Mouse (Mus musculus): ENCODE data around the gene Dlg2.

Gene Dlg2

GRCm38 (mm10) chr7:91785871-91786270 is 1309.4 kb downstream of the Dlg2 start:
- no peak for DNase-seq

GRCm38 (mm10) chr7:91790949-91791564 is 1314.6 kb downstream of the Dlg2 start:
- DNase-seq, result no peak

GRCm38 (mm10) chr7:91806632-91807031 is 1330.2 kb downstream of the Dlg2 start:
- DNase-seq, result no peak

DNA sequence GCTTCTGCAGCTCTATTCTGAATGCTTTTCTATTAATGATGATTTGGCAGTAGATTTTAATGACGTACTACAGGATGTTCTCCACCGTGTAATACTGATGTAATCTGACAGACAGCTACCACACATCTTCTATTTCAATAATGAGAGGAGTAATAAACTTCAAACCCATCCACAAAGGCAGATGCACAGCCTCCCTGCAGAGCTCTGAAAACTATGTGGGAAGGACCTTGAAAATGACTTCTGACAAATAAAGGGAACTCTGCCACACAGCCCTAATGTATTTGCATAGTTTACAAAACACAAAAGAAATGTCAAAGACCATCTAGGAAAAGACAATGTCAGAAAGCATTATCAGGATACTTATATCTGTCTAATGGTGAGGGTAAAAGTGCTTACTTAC is 1334.3 kb downstream of the Dlg2 start:
- no peak for DNase-seq

DNA sequence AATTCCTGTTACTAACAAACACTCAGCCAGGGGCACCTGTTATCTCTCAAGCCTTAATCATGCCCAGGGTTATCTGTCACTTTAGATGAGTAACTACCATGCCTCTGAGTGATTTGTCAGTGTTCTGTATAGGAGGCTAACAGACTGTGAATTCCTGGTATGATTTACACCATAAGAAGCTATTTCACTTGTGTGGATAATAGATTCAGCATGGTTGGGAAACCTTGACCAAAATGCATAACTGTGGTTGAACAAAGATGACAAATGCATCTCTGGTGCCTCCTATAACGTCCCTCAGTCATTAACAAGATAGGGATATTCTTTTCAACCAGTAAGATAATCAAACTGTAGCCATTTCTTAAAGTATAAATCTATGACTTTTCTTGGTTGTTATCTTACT is 1341.5 kb downstream of the Dlg2 start:
- no peak for DNase-seq

DNA sequence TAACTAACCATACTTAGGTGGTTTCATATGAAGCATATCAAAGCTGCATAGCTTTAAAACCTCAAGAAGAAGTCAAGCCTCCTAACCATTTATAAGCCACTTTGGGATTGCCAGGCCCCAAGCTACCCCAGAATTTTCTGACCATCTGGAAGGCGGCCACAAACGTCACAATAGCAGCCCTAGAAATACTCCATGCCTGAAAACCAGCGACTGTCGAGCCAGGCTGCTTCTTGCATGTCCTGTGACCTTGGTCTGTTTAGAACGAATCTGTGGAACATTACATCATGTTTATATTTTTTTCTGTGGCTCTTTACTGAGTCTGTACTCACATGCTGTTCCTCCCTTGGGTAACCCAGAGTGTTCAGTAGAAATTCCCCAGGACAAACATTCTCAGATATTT is 1355.7 kb downstream of the Dlg2 start:
- DNase-seq, result no peak

DNA sequence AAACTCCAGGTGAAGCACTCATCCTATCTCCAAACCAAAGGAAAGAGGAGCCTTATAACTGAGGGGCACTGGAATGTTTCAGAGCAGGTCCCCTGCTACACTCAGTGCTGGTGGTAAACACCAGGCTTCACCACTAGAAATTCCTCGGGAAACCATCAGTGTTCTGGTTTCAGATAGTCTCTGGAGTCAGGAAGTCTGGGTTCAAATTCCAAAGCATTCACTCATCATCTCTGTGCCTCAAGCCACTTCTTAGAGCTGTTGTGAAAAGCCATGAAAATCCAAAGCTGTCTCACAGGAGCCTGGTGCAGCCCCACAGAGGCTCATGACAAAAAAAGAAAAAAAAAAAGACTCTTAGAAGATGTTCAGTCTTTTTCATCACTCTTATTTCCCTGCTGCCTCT is 1369.3 kb downstream of the Dlg2 start:
- DNase-seq, result no peak

GRCm38 (mm10) chr7:91849364-91849763 is 1372.9 kb downstream of the Dlg2 start:
- DNase-seq, result no peak

DNA sequence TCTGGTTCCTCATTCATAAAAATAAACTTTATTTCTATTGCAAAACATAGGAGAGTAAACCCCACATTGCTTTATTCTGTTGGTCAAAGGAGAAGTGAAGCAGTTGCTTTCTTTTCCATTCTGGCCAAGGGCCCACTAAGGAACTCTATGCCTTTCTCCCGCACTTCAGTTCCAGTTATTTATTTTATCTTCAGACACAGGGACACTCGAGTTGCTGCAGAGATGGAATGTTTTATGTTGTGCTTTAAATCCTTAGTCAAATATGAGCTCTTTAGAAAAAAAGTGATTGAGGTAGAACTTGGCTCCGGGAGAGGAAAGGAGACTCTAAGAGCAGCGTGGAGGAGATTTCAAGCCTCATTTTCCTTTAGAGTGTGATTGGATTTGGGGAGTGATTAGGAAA is 1377.2 kb downstream of the Dlg2 start:
- no peak for DNase-seq

DNA sequence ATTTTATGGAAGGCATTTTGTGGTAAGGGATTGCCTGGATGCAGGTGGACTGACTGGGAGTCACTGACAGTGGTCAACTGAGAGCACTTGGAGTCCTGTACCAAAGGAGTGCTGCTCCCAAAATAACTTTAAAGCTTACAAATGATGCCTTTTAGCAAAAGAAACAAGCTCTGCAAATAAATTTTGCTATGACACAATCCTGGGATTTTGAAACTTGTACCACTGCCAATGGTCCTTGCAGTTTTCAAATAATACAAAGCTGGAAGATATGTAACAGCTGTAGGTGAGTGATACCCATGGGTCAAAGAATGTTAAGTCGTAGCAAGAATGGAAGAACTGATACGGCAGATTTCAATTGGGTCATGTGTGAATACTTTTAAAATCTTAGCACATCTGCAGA is 1380.5 kb downstream of the Dlg2 start:
- DNase-seq, result no peak

DNA sequence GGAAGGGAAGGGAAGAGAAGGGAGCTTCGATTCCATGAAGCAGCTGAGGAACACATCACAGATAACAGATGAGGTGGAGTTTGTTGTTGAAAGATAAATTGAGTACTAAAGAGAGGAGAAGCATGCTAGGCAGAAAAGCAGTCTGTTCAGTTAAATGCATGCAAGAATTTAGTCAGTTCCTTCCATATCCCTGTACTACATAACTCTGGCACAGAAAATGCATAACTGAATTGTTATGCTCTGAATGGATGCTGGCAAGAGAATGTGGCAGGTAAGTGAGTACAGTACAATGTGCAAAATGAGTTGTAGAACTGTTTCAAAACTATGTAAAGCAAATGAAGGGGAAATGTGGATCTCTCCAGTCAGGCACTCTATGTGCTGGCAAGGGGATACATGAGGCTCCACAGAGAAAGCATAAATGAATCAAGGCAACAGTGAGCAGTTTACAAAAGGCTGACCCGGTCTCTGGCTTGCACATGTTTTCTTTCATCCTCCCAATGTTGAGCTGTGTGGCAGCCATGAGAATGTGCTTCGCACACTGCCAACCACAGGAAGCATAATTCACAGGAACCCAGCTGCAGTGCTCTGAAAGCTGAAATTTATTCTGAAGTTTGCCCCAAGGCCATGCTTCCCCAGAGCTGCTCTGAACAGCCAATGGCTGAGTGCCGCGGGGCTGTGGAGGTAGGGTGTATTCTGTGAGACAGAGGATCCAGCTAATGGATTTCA is 1386.5 kb downstream of the Dlg2 start:
- DNase-seq, result no peak

DNA sequence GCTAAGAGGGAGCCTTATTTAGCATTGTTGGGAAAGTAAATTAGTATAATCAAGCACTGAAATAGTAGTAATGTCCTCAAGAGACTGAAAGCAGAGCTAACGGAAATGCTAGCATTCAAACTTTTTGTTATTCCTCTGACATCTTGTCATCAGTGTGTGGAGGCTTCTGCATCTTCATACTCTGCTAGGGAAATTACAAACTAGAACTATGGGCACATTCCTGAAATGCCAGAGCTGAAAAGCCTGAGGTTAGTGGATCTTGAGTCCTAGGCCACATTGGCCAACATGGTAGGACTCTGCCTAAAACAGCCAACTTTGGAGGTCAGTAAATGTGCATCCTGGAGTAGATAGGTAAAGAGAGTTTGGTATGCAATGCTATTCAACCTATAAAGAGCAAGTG is 1392.4 kb downstream of the Dlg2 start:
- DNase-seq, result no peak

GRCm38 (mm10) chr7:91876831-91877230 is 1400.4 kb downstream of the Dlg2 start:
- DNase-seq, result no peak

DNA sequence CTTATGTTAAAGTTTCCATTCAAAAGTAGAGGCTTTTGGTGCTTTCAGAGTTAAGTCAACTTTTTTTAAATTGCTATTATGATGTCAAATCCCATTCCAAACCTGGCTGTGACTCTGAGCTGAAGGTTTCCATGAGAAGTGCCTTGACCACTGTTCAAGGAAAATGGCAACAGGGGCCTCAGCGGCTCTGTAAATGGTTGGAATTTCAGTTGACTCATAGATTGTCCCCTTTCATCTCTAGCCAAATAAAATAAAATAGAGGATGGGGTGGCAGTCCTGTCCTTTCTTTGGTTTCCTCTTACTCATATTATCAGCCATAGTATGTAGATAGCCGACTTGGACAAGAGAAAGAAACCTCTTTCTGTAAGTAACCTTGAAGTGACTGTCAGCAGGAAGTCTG is 1401.3 kb downstream of the Dlg2 start:
- DNase-seq, result no peak

GRCm38 (mm10) chr7:91886336-91886735 is 1409.9 kb downstream of the Dlg2 start:
- DNase-seq, result no peak

DNA sequence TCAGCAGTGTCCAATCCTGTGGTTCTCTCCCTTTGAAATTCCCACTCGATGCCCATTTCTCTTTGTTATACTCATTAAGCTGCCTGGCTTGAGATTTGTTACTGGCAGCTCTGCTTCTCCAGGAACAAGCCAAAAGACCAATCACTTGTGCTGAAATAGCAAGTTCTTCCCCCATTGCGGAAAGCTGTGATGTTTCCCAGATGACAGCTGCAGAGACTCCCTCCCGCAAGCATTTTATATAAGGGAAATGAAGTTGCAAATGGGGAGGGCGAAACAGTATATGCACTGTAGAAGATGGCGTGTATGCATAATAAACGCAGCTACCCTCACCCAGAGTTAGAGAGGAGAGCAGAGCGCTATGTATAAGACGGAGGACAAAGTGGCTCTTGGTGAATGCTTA is 1417.5 kb downstream of the Dlg2 start:
- no peak for DNase-seq

DNA sequence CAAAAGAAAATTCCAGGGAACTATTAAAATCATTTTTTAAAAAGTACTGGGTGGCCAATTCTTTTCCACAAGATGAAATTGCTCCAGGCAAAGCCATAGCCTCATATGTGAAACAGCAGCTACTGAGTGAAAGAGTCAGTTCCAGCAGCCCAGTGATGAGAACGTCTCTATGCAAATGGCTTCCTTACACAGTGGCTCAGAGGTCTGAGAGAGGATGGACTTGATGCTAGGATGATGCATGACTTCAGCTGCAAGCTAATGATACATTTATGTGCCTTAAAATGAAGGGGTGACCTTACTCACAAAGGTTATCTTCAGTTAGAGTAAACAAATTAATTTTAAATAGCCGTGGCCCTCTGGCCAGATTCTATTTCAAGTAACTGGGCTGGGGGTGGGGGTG is 1420.5 kb downstream of the Dlg2 start:
- no peak for DNase-seq

DNA sequence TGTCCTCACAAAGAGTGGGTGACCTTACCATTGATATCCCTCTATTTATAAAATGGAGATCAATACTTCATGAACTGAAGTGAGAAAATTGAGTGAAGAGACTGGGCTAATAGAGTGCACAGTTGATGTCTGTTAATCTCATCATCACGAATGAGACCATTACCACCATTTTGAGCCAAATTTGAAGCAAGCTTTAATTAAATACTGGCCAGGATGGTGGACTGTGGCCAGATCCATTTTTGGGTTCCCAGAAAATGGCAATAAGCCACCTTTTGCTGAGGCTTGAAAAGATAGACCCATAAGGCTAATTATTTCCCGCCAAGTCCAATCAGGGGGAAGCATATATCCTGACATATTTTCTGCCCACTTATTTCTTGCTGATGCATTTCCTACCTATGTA is 1421.0 kb downstream of the Dlg2 start:
- DNase-seq, result no peak

GRCm38 (mm10) chr7:91902503-91902902 is 1426.0 kb downstream of the Dlg2 start:
- DNase-seq, result no peak

GRCm38 (mm10) chr7:91916809-91917208 is 1440.3 kb downstream of the Dlg2 start:
- no peak for DNase-seq

DNA sequence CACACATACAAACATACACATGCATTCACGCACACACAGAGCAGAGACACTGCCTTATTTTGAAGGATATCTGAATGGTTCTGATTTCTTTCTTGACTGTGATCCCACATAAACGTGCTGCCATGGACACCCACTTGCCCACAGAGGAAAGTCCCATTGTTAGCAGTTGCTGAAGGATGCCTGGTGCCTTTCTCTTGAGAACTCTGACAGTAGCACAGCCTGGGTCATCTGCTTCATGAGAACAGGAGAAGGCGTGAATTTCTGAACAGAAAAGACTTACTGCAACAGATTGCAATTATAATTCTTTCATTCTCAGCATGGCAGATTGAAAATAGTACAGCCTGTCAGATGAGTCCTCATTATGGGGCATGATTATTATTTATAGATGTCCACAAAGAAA is 1442.6 kb downstream of the Dlg2 start:
- no peak for DNase-seq

DNA sequence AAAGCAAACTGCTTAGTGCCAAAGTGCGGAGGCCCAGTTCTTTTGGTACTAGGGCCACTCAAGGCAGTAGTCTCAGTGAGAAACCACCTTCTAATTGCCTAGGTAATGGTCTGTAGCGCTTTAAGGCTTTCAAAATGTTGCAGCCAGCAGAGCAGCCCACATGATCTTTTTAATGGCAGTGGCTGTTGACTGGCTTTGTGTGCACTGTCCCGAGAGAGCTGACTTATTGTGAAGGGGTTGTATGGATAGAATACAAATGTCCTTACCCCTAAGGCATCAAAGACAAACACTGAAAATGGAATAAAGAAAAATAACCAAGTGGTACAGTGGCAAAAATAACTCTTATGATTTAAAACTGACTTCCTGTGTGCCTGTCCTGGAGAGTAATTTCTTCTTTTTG is 1443.3 kb downstream of the Dlg2 start:
- DNase-seq, result no peak

- DNase-seq, result no peak
Observed at GRCm38 (mm10) chr7:91934881-91935597, 1458.6 kb downstream of the Dlg2 start.

GRCm38 (mm10) chr7:91936193-91936592 is 1459.7 kb downstream of the Dlg2 start:
- no peak for DNase-seq

Data from cerebellum, postnatal 36 days (tissue).